Mouse (Mus musculus): ENCODE results near the gene Srcap.
"Not testable (repeated sequence)": the region's sequence is repeated elsewhere in the genome, so short reads cannot be mapped to it uniquely, and the experiment has no call there.

Srcap gene

GRCm38 (mm10) chr7:127511808-127512230 lies at the start of gene Srcap:
Srcap (plus strand) TSS chr7:127511983.
- in situ Hi-C loops (cut with MboI, MseI) = no loop called here

- in situ Hi-C loops (cut with MboI, MseI) = no loop called here
These were observed 46.6 kb upstream of the Srcap start for GRCm38 (mm10) chr7:127465191-127465590.

- in situ Hi-C loops (cut with MboI, MseI) = not testable (repeated sequence)
These were observed 46.1 kb upstream of the Srcap start for GRCm38 (mm10) chr7:127465670-127466069.

GRCm38 (mm10) chr7:127466606-127467005 lies 45.2 kb upstream of the Srcap start:
- in situ Hi-C loops (cut with MboI, MseI) = no loop called here

GRCm38 (mm10) chr7:127470011-127470715 lies 41.6 kb upstream of the Srcap start:
- in situ Hi-C loops (cut with MboI, MseI) = no loop called here

- in situ Hi-C loops (cut with MboI, MseI) = no loop called here
These were observed 40.8 kb upstream of the Srcap start for GRCm38 (mm10) chr7:127470743-127471645.

GRCm38 (mm10) chr7:127471646-127472010 lies 40.2 kb upstream of the Srcap start:
- in situ Hi-C loops (cut with MboI, MseI) = no loop called here

GRCm38 (mm10) chr7:127472060-127472459 lies 39.7 kb upstream of the Srcap start:
- in situ Hi-C loops (cut with MboI, MseI) = no loop called here

GRCm38 (mm10) chr7:127473705-127474104 lies 38.1 kb upstream of the Srcap start:
- in situ Hi-C loops (cut with MboI, MseI) = no loop called here

- in situ Hi-C loops (cut with MboI, MseI) = no loop called here
These were observed 37.3 kb upstream of the Srcap start for GRCm38 (mm10) chr7:127474378-127475070.

- in situ Hi-C loops (cut with MboI, MseI) = no loop called here
These were observed 36.5 kb upstream of the Srcap start for GRCm38 (mm10) chr7:127475186-127475740.

GRCm38 (mm10) chr7:127476336-127476735 lies 35.4 kb upstream of the Srcap start:
- in situ Hi-C loops (cut with MboI, MseI) = no loop called here

GRCm38 (mm10) chr7:127476855-127477254 lies 34.9 kb upstream of the Srcap start:
- in situ Hi-C loops (cut with MboI, MseI) = no loop called here

- in situ Hi-C loops (cut with MboI, MseI) = no loop called here
These were observed 33.8 kb upstream of the Srcap start for GRCm38 (mm10) chr7:127477687-127478634.

- in situ Hi-C loops (cut with MboI, MseI) = no loop called here
These were observed 33.0 kb upstream of the Srcap start, which contains the start of gene Fbrs for GRCm38 (mm10) chr7:127478635-127479317. Fbrs (plus strand) TSS chr7:127479199.

GRCm38 (mm10) chr7:127479318-127480225 lies 32.2 kb upstream of the Srcap start:
- in situ Hi-C loops (cut with MboI, MseI) = no loop called here

GRCm38 (mm10) chr7:127480321-127480720 lies 31.5 kb upstream of the Srcap start:
- in situ Hi-C loops (cut with MboI, MseI) = no loop called here

- in situ Hi-C loops (cut with MboI, MseI) = no loop called here
These were observed 26.4 kb upstream of the Srcap start for GRCm38 (mm10) chr7:127485416-127485815.

GRCm38 (mm10) chr7:127488364-127488763 lies 23.4 kb upstream of the Srcap start:
- in situ Hi-C loops (cut with MboI, MseI) = not testable (repeated sequence)
